19 mouse cellular contexts compared by ENCODE assay signal in genomic region chr10:102245269-102245668, GRCm38 (mm10).
"Had no signal": no experiment of that assay in that cellular context is flagged by ENCODE, and none has a peak within 500 bp of the region (broad histone marks: within the 10 kb centered on the region; RNA-seq: fewer than 3 reads in every experiment).

No protein-coding gene starts in this region.

- H3K9me3 ChIP-seq: liver, embryonic 13.5 days; liver, embryonic 15.5 days; lung, embryonic 15.5 days; midbrain, embryonic 10.5 days; midbrain, embryonic 12.5 days; stomach, embryonic 15.5 days had no signal

- H3K9ac ChIP-seq: liver, embryonic 13.5 days; liver, embryonic 15.5 days; liver, postnatal 0 days; lung, embryonic 15.5 days; midbrain, embryonic 12.5 days; stomach, embryonic 15.5 days had no signal

- H3K27me3 ChIP-seq: liver, embryonic 13.5 days; liver, embryonic 15.5 days; lung, embryonic 15.5 days; megakaryocyte, embryonic 14.5 days; midbrain, embryonic 12.5 days; stomach, embryonic 15.5 days had no signal

- H3K36me3 ChIP-seq: liver, embryonic 13.5 days; liver, embryonic 15.5 days; lung, embryonic 15.5 days; midbrain, embryonic 10.5 days; midbrain, embryonic 12.5 days; stomach, embryonic 15.5 days had no signal

- H3K4me1 ChIP-seq: liver, embryonic 13.5 days; liver, embryonic 15.5 days; lung, embryonic 15.5 days; megakaryocyte, embryonic 14.5 days; midbrain, embryonic 10.5 days; stomach, embryonic 15.5 days had no signal

- ATAC-seq: liver, postnatal 0 days; lung, postnatal 0 days had no signal

- H3K4me3 ChIP-seq: liver, embryonic 13.5 days; liver, embryonic 15.5 days; lung, embryonic 15.5 days; megakaryocyte, embryonic 14.5 days; midbrain, embryonic 10.5 days; midbrain, embryonic 12.5 days; myocyte; stomach, embryonic 15.5 days had no signal

- H3K4me2 ChIP-seq: liver, embryonic 13.5 days; liver, embryonic 15.5 days; lung, embryonic 15.5 days; midbrain, embryonic 12.5 days; stomach, embryonic 15.5 days had no signal

- H3K27ac ChIP-seq: liver, embryonic 13.5 days; liver, embryonic 15.5 days; lung, embryonic 15.5 days; macrophage; midbrain, embryonic 10.5 days; midbrain, embryonic 12.5 days; stomach, embryonic 15.5 days; stomach, postnatal 0 days had no signal

- DNase-seq: liver, embryonic 13.5 days; liver, postnatal 0 days; lung, adult 2 months; lung, postnatal 14 days; lung, postnatal 36 days; right cerebral cortex, postnatal 14 days; thymus, adult 2 months; thymus, postnatal 25 days; thymus, postnatal 4 days had no signal
